Mouse (Mus musculus): ENCODE results near the gene Ccr5.

The Ccr5 gene

DNA sequence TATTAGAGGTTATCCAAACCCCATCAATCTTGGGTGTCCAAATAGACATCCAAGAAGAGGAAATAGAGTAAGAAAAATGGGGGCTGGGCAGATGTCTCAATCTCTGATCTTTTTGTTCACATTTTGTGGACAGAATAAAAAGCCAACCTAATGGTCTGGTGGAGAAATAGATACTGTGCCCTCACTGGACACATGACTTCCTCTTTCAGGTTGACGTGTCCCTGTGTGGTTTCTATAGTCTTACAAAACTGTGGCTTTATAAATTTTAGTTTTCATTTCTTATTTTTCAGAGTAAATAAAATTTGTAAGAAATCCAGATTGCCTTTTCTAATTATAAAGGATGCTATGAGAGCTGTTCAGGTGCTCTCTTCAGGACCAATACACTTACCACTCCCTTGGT is 22.3 kb downstream of the Ccr5 start:
- no peak for DNase-seq

- no peak for DNase-seq
Measured at GRCm38 (mm10) chr9:124146307-124146706, 25.0 kb downstream of the Ccr5 start.

Data from kidney, postnatal 4 days (tissue).